Mouse (Mus musculus) thymus, postnatal 14 days (tissue): Measurements from ENCODE around the gene Cldn5.
A peak's percentile ranks its signal among the peaks of the same experiment; 100 is the strongest.

Experiments
- DNase-seq: peaks from one replicate; pipeline ENCODE4 v3.0.0; 2021

Cldn5 gene

GRCm38 (mm10) chr16:18786652-18787051 lies 10.0 kb downstream of the Cldn5 start:
- DNase-seq = no peak

DNA sequence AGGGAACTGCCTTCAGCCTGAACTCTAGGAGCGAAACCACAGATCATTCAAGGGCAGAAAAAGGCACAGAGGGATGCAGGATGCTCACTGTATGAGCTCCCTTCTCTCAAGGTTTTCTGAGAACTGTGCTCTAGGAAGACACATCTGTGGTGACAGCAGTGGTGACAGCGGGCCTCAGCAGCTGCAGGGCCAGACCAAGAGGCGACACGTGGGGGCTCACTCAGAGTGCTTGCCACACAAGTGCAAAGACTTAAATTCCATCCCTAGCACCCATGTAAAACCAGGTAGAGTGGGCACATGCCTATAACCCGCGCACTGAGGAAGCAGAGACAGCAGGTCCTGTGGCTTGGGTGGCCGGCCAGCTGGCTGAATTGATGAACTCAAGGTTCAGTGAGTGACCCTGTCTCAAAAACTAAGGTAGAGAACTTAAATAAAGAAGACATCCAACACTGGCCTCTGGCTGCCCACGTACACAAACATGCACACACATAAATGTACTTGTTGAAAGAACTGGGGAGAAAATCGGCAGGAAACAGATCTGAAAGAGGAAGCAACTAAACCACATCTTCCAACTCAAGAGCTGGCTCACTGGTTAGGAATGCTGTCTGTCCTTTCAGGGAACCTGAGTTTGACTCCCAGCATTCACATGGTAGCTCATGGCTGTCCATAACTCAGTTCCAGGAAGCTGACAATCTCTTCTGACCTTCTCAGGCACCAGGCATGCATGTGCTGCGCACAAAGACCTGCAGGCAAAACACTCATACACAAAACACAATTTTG lies 12.2 kb downstream of the Cldn5 start:
- DNase-seq = no peak

DNA sequence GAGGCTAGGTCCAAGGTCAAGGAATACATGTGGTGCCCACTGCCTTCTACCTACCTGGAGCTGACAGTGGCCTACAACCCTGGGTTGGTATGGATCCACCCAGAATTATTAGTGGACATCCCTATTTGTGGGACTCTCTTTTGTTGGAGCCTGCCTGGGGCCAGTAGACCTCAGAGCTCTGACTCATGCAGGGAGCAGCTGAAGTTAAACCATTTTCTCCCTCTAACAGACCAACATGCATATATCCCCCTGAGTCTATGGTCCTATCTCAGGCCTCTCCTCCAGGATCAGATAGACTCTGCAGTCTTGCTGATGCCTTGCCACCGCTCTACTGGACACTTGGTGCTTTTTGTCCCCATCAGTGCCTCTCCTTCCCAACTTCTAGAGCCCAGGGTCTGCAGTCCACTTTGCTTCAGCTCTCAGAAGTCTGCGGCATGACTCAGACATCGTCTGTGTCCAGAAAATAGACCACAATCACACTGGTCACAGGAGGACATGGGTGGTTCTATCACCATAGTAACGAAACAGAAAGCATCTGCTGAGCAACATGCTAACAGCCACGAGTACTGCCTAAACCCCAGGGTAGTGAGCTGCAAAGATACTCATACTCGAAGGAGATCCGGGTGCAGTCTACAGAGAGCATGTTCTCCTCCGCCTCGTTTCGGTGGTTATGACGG lies 18.7 kb downstream of the Cldn5 start:
- no peak for DNase-seq

DNA sequence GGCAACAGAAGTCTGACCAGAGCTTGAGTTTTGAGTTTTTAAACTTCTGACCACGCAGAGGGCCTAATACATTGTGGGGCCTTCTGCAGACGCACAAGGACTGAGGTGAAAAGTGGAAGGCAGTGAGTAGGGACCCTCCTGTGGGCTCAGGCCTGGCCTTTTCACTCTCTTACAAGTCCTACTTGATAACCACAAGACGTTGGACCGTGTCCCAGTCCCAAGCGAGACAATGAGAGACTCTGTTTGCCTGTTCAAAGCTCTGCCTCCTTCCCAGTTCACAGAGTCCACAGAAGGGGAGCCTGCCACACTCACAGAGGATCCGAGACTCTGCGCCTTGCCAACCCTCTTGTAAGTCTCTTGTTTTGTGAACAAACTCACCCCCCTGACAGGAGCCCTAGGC lies 20.0 kb downstream of the Cldn5 start:
- no peak for DNase-seq

- no peak for DNase-seq
These were observed 21.5 kb downstream of the Cldn5 start for GRCm38 (mm10) chr16:18798151-18798550.

DNA sequence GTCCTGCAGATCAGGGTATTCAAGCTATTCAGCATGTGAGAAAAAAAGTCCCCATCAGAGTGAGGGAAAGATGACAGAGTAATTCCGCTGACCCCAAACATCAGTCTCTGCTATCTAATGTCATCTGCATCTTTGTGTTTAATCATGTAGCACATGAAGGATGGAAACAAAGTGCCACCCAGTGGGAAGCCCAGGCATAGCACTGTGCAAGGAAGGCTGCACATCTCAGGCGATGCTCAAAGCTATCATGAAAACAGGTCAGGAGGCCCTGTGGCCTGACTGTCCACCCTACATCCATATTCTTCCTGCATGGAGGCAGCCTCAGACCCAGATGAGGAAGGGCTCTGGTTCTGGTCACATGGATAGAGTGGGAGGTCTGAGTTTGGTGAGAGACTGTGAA lies 22.2 kb downstream of the Cldn5 start:
- DNase-seq = peak; percentile 27

GRCm38 (mm10) chr16:18805746-18806145 lies 29.1 kb downstream of the Cldn5 start:
- no peak for DNase-seq

- no peak for DNase-seq
These were observed 32.4 kb downstream of the Cldn5 start for GRCm38 (mm10) chr16:18809001-18809400.

DNA sequence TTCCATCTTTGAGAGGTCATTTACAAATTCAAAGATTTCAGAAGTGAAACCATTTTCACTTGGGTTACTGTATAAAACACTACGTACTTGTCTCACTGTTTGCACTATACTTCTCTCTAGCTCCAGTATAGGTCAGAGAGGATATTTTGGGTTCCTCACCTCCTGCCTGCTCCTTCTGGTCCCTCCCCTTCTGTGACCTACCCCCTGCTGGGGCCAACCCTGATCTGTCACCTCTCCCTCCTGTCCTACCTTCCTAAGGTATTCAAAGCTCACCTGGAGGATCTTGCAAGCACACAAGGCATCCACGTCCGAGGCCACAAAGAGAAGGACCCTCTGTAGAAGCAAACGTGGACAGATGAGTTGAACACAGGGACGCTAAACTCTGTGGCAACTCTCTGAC lies 34.4 kb downstream of the Cldn5 start:
- no peak for DNase-seq

- peak; percentile 88 for DNase-seq
These were observed 35.1 kb downstream of the Cldn5 start, which contains the start of the genes Ufd1 and Cdc45 for GRCm38 (mm10) chr16:18811468-18812384. Ufd1 (plus strand) TSS chr16:18811779. Cdc45 (minus strand) TSS chr16:18811987.

DNA sequence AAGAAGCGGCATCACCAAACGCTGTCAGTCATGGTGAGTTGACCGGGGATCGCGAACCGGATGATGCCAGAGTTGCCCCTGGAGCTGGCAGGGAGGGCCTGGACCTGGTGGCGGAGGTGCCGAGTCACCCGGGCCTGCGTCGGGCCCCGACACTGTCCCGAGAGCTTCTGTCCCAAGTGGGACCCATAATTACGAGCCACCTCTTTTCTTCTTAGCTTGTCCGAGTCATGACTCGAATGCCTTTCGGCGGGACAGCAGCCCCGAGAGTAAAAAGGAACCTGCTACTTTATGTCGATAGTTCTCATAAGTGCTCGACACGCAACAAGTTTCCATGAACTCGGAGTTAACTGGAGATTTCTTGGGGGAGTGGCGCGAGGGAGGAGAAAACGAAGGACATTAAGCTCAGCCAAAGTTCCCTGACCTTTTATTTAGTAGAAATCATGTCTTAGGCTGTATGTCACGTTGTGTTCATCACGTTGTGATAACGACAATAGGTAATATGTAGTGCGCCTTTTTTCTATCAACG lies 35.8 kb downstream of the Cldn5 start:
- DNase-seq = no peak

GRCm38 (mm10) chr16:18822356-18822755 lies 45.7 kb downstream of the Cldn5 start:
- no peak for DNase-seq

DNA sequence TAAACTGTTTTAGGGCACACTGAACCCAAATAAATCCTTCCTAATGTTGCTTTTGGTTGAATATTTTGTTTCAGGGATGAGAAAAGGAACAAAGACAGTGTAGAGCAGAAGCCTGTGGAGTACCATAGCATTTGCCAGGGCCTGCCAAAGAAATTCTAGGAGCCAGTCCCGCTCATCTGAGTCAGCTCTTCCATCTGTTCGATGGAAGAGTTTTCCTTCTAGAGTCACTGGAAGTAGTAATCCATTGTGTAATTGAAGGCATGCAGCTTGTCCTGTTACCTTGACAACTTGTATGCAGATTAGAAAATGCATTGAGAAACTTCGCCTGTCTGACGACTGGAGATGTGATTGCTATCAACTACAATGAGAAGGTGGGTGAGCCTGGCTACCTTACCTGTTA lies 46.3 kb downstream of the Cldn5 start:
- no peak for DNase-seq
